Mouse (Mus musculus) liver (tissue): ENCODE results near the gene Gm16181.

Experiments used
- DNase-seq: peaks from one replicate; pipeline ENCODE4 v3.0.0-alpha.2; 2020; ENCODE audit warnings: mixed read lengths

Gm16181 gene

GRCm38 (mm10) chr17:35220156-35220952, at the start of gene Gm16181:
Gene Gm16181 (plus strand): TSS chr17:35220834.
- DNase-seq = no peak

- DNase-seq = no peak
Measured at GRCm38 (mm10) chr17:35172445-35173234, 48.0 kb upstream of the Gm16181 start.

- DNase-seq = no peak
Measured at GRCm38 (mm10) chr17:35173329-35173728, 47.3 kb upstream of the Gm16181 start.

- DNase-seq = no peak
Measured at GRCm38 (mm10) chr17:35174201-35174977, 46.2 kb upstream of the Gm16181 start.

GRCm38 (mm10) chr17:35175382-35175781, 45.3 kb upstream of the Gm16181 start:
- no peak for DNase-seq

- no peak for DNase-seq
Measured at GRCm38 (mm10) chr17:35175968-35176367, 44.7 kb upstream of the Gm16181 start, which contains the start of gene Aif1. Gene Aif1 (minus strand): TSS chr17:35176068.

GRCm38 (mm10) chr17:35178528-35178927, 42.1 kb upstream of the Gm16181 start:
- peak; percentile 78 for DNase-seq

GRCm38 (mm10) chr17:35180093-35180492, 40.5 kb upstream of the Gm16181 start:
- DNase-seq = no peak

GRCm38 (mm10) chr17:35185639-35186611, 34.7 kb upstream of the Gm16181 start:
- DNase-seq = peak; percentile 85

GRCm38 (mm10) chr17:35186681-35187080, 34.0 kb upstream of the Gm16181 start:
- peak; percentile 47 for DNase-seq

- no peak for DNase-seq
Measured at GRCm38 (mm10) chr17:35187345-35187744, 33.3 kb upstream of the Gm16181 start.

- DNase-seq = no peak
Measured at GRCm38 (mm10) chr17:35187959-35188610, 32.5 kb upstream of the Gm16181 start, which contains the start of gene Lst1. Gene Lst1 (minus strand): TSS chr17:35188439.

- no peak for DNase-seq
Measured at GRCm38 (mm10) chr17:35189186-35189585, 31.4 kb upstream of the Gm16181 start.

GRCm38 (mm10) chr17:35190096-35190495, 30.5 kb upstream of the Gm16181 start:
- no peak for DNase-seq

- DNase-seq = no peak
Measured at GRCm38 (mm10) chr17:35191723-35192122, 28.9 kb upstream of the Gm16181 start.

GRCm38 (mm10) chr17:35192924-35193323, 27.7 kb upstream of the Gm16181 start:
- DNase-seq = no peak

GRCm38 (mm10) chr17:35193881-35194843, 26.5 kb upstream of the Gm16181 start, which contains the start of gene Ltb:
Gene Ltb (plus strand): TSS chr17:35194439.
- DNase-seq = no peak

GRCm38 (mm10) chr17:35194844-35195630, 25.6 kb upstream of the Gm16181 start:
- DNase-seq = no peak
